Mouse (Mus musculus): ENCODE results near the gene Sypl2.

DNA sequence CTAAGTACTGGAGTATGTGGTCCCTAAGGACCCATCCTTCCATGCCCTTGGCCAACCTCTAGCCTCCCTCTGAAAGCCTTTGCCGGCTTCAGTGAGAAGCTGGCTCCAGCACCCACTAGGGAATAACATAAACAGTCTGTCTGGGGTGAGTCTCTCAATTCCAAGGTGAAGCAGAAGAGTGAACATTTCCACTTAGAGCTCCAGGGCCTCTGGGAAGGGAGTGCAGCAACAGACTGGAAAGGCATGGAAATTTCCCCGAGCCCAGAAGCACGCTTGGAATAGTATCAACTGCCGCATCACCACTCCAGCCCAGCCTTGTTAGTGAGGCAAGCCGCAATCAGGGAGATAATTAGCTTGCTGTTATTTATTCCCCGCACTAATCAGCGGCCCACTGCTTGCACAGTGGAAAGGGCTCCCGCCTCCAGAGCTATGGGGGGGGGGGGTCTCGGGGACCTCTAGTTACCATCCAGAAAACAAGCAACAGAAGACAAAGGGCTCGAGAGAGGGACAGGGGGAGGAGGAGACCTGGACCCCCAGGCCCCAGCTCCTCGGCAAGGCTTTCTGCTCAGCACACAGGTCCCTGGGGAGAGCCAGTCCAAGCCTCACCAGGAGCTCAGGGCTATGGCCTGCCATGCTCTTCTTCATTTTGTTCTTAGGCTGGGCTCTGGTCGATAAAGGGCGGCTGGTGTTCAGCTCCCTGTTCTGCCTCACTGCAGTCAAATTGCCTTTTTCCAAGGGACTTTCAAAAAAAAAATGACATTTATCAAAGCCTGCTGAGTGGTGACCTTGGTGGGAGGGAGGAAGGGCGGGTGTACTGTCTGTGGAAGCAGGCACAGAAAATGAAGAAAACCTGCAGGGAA is 51.5 kb downstream of the Sypl2 start:
- TF ChIP-seq CTCF (IDR thresholded peaks at IDR 0.05; ENCODE audit: low read depth) (no peak), EP300 (IDR thresholded peaks at IDR 0.05; ENCODE audit: low read depth) (no peak)
